Mouse (Mus musculus) forebrain, embryonic 14.5 days (tissue): ENCODE results near the gene Cmtm8. TPM values are rescaled to one million over a fixed set of nuclear protein-coding genes. Genes with fewer than 3 reads are reported as not detected.

ENCODE experiments used
- ATAC-seq: fragments of 200-750 bp; cut with Nextera tagmentation; 2 replicates; pipeline ENCODE4 v1.8.0; 2017; ENCODE audit warnings: mild to moderate bottlenecking, moderate library complexity
- DNase-seq: peaks from one replicate; pipeline ENCODE4 v3.0.0-alpha.2; 2015; ENCODE audit warnings: low spot score
- H3K27ac ChIP-seq: fragments of 300-500 bp; sonication (generic); 2 replicates; pipeline ENCODE4 v1.5.1; 2014; ENCODE audit warnings: low read depth, mild to moderate bottlenecking, control low read depth, low read length, moderate library complexity
- H3K27me3 ChIP-seq: fragments of 300-500 bp; sonication (generic); replicated peaks from 2 replicates; pipeline ENCODE4 v1.6.1; 2014; ENCODE audit warnings: low read length, control low read depth, mixed read lengths; ENCODE audit not compliant: control insufficient read depth, insufficient read depth
- H3K36me3 ChIP-seq: fragments of 300-500 bp; sonication (generic); 2 replicates; pipeline ENCODE4 v1.6.1; 2014; ENCODE audit warnings: low read length, control low read depth; ENCODE audit not compliant: control insufficient read depth, insufficient read depth
- H3K4me1 ChIP-seq: fragments of 300-500 bp; sonication (generic); 2 replicates; pipeline ENCODE4 v1.6.1; 2014; ENCODE audit warnings: antibody characterized with exemption, low read length, control low read depth; ENCODE audit not compliant: control insufficient read depth, insufficient read depth
- H3K4me2 ChIP-seq: fragments of 300-500 bp; sonication (generic); 2 replicates; pipeline ENCODE4 v1.6.1; 2014; ENCODE audit warnings: mild to moderate bottlenecking, control low read depth, low read length
- H3K4me3 ChIP-seq: fragments of 300-500 bp; sonication (generic); 2 replicates; pipeline ENCODE4 v1.5.1; 2014; ENCODE audit warnings: low read depth, low read length, control low read depth
- H3K9ac ChIP-seq: fragments of 300-500 bp; sonication (generic); 2 replicates; pipeline ENCODE4 v1.6.1; 2014; ENCODE audit warnings: mild to moderate bottlenecking, low read length, control low read depth, moderate library complexity
- H3K9me3 ChIP-seq: fragments of 300-500 bp; sonication (generic); replicated peaks from 2 replicates; pipeline ENCODE4 v1.6.1; 2016; ENCODE audit warnings: low read length, control low read depth, mixed read lengths; ENCODE audit not compliant: control insufficient read depth
- WGBS: fragments of 180-500 bp; shearing (Covaris S2); extraction: QIAGEN DNeasy Blood & Tissue Kit; methylation state at CpG from one replicate; pipeline ENCODE4 v1.1.7; 2014; 5-methylcytosine and 5-hydroxymethylcytosine counted together
- polyA plus RNA-seq: library from polyadenylated mRNA; unstranded; fragments of >200 nt; fragmentation: Nextera tagmentation; extraction: Ambion mirVana; gene quantifications from 2 replicates; pipeline ENCODE4 v1.2.1, GENCODE M21; 2014

Cmtm8 gene
- polyA plus RNA-seq, 1 experiment from 2014 or later: 8.7 TPM

GRCm38 (mm10) chr9:114797329-114798004, 46.5 kb downstream of the Cmtm8 start:
- Histone ChIP-seq H3K4me1 (no peaks in the 10 kb centered on the region), H3K27me3 (no peaks in the 10 kb centered on the region), H3K9ac (no peak overlapping the region), H3K9me3 (no peaks in the 10 kb centered on the region), H3K4me2 (no peak overlapping the region), H3K4me3 (no peak overlapping the region), H3K36me3 (no peaks in the 10 kb centered on the region), H3K27ac (no peak overlapping the region)
- 57% methylated on average over 11 of the region's 11 CpGs for WGBS
- ATAC-seq (peak; percentile 90), DNase-seq (peak; percentile 88)

GRCm38 (mm10) chr9:114796473-114797050, 47.4 kb downstream of the Cmtm8 start:
- 63% methylated on average over 11 of the region's 11 CpGs for WGBS
- Histone ChIP-seq H3K4me1 (no peaks in the 10 kb centered on the region), H3K27me3 (no peaks in the 10 kb centered on the region), H3K4me3 (no peak overlapping the region), H3K9ac (no peak overlapping the region), H3K9me3 (no peaks in the 10 kb centered on the region), H3K36me3 (no peaks in the 10 kb centered on the region), H3K4me2 (no peak overlapping the region), H3K27ac (no peak overlapping the region)
- no peak for ATAC-seq
- no peak for DNase-seq

GRCm38 (mm10) chr9:114794491-114794890, 49.5 kb downstream of the Cmtm8 start:
- ATAC-seq (no peak), DNase-seq (no peak)
- no peaks in the 10 kb centered on the region for H3K9me3 ChIP-seq
- no peak overlapping the region for H3K9ac ChIP-seq
- 74% methylated on average over 4 of the region's 4 CpGs for WGBS
- no peak overlapping the region for H3K27ac ChIP-seq
- no peak overlapping the region for H3K4me3 ChIP-seq
- H3K4me1 ChIP-seq: no peaks in the 10 kb centered on the region
- H3K36me3 ChIP-seq: no peaks in the 10 kb centered on the region
- H3K4me2 ChIP-seq: no peak overlapping the region
- no peaks in the 10 kb centered on the region for H3K27me3 ChIP-seq

- no peak for DNase-seq
Measured at GRCm38 (mm10) chr9:114793764-114794295, 50.1 kb downstream of the Cmtm8 start.

GRCm38 (mm10) chr9:114789989-114790388, 54.0 kb downstream of the Cmtm8 start:
- WGBS: 90% methylated on average over 8 of the region's 8 CpGs
- ATAC-seq: no peak

More at GRCm38 (mm10) chr9:114793764-114794295, 50.1 kb downstream of the Cmtm8 start:
- no peaks in the 10 kb centered on the region for H3K9me3 ChIP-seq
- no peak overlapping the region for H3K27ac ChIP-seq
- no peaks in the 10 kb centered on the region for H3K36me3 ChIP-seq
- no peak overlapping the region for H3K9ac ChIP-seq
- H3K4me3 ChIP-seq: no peak overlapping the region
- no peak overlapping the region for H3K4me2 ChIP-seq
- H3K4me1 ChIP-seq: no peaks in the 10 kb centered on the region
- ATAC-seq: no peak
- WGBS: 92% methylated on average over 9 of the region's 9 CpGs
- no peaks in the 10 kb centered on the region for H3K27me3 ChIP-seq

GRCm38 (mm10) chr9:114789557-114789956, 54.4 kb downstream of the Cmtm8 start:
- Histone ChIP-seq H3K4me1 (no peaks in the 10 kb centered on the region), H3K36me3 (no peaks in the 10 kb centered on the region), H3K27me3 (no peaks in the 10 kb centered on the region), H3K4me3 (no peak overlapping the region), H3K4me2 (no peak overlapping the region), H3K27ac (no peak overlapping the region), H3K9ac (no peak overlapping the region), H3K9me3 (no peaks in the 10 kb centered on the region)
- ATAC-seq: no peak
- no peak for DNase-seq
- WGBS: 87% methylated on average over 7 of the region's 7 CpGs

More at GRCm38 (mm10) chr9:114789989-114790388, 54.0 kb downstream of the Cmtm8 start:
- no peak for DNase-seq
- Histone ChIP-seq H3K9ac (no peak overlapping the region), H3K4me3 (no peak overlapping the region), H3K4me2 (no peak overlapping the region), H3K9me3 (no peaks in the 10 kb centered on the region), H3K4me1 (no peaks in the 10 kb centered on the region), H3K36me3 (no peaks in the 10 kb centered on the region), H3K27me3 (no peaks in the 10 kb centered on the region), H3K27ac (no peak overlapping the region)

- H3K36me3 ChIP-seq: no peaks in the 10 kb centered on the region
- WGBS: 93% methylated on average over 8 of the region's 8 CpGs
Measured at GRCm38 (mm10) chr9:114788697-114789096, 55.3 kb downstream of the Cmtm8 start.

GRCm38 (mm10) chr9:114787716-114788115, 56.2 kb downstream of the Cmtm8 start:
- no peak overlapping the region for H3K9ac ChIP-seq
- H3K4me1 ChIP-seq: no peaks in the 10 kb centered on the region
- H3K9me3 ChIP-seq: no peaks in the 10 kb centered on the region
- no peaks in the 10 kb centered on the region for H3K27me3 ChIP-seq
- ATAC-seq (no peak), DNase-seq (no peak)
- H3K36me3 ChIP-seq: no peaks in the 10 kb centered on the region
- no peak overlapping the region for H3K27ac ChIP-seq
- 95% methylated on average over 7 of the region's 7 CpGs for WGBS
- no peak overlapping the region for H3K4me2 ChIP-seq
- no peak overlapping the region for H3K4me3 ChIP-seq

More at GRCm38 (mm10) chr9:114788697-114789096, 55.3 kb downstream of the Cmtm8 start:
- Histone ChIP-seq H3K27ac (no peak overlapping the region), H3K9ac (no peak overlapping the region), H3K4me3 (no peak overlapping the region), H3K4me1 (no peaks in the 10 kb centered on the region), H3K4me2 (no peak overlapping the region), H3K27me3 (no peaks in the 10 kb centered on the region), H3K9me3 (no peaks in the 10 kb centered on the region)
- no peak for DNase-seq
- no peak for ATAC-seq

GRCm38 (mm10) chr9:114787134-114787533, 56.8 kb downstream of the Cmtm8 start:
- 94% methylated on average over 5 of the region's 5 CpGs for WGBS
- H3K27ac ChIP-seq: no peak overlapping the region

More at GRCm38 (mm10) chr9:114787134-114787533, 56.8 kb downstream of the Cmtm8 start:
- Histone ChIP-seq H3K9ac (no peak overlapping the region), H3K36me3 (no peaks in the 10 kb centered on the region), H3K4me3 (no peak overlapping the region), H3K4me1 (no peaks in the 10 kb centered on the region), H3K4me2 (no peak overlapping the region), H3K9me3 (no peaks in the 10 kb centered on the region), H3K27me3 (no peaks in the 10 kb centered on the region)
- no peak for ATAC-seq
- DNase-seq: no peak
